11 mouse cellular contexts compared by ENCODE assay signal in genomic region chr9:31126079-31126478, GRCm38 (mm10).
"Had no signal": no experiment of that assay in that cellular context is flagged by ENCODE, and none has a peak within 500 bp of the region (broad histone marks: within the 10 kb centered on the region; RNA-seq: fewer than 3 reads in every experiment).

No protein-coding gene starts in this region.

- DNase-seq: kidney, adult 9 months; kidney, postnatal 14 days; kidney, postnatal 4 days; layer of hippocampus, postnatal 36 days; liver, embryonic 13.5 days; lung, adult 2 months; lung, postnatal 14 days; lung, postnatal 4 days; thymus, adult 2 months; thymus, postnatal 14 days; thymus, postnatal 4 days had no signal
